Mouse (Mus musculus) adrenal gland (tissue): Measurements from ENCODE around the gene Fbn1.

Experiments used
- intact Hi-C: fragments of 180-260 bp; cut with DNase I; formaldehyde crosslinking; loops from one replicate; pipeline ENCODE4 v1.15.1; 2025

Fbn1 gene

GRCm38 (mm10) chr2:125459087-125459486 is 48.7 kb downstream of the Fbn1 start:
- intact Hi-C loops: no loop called here

DNA sequence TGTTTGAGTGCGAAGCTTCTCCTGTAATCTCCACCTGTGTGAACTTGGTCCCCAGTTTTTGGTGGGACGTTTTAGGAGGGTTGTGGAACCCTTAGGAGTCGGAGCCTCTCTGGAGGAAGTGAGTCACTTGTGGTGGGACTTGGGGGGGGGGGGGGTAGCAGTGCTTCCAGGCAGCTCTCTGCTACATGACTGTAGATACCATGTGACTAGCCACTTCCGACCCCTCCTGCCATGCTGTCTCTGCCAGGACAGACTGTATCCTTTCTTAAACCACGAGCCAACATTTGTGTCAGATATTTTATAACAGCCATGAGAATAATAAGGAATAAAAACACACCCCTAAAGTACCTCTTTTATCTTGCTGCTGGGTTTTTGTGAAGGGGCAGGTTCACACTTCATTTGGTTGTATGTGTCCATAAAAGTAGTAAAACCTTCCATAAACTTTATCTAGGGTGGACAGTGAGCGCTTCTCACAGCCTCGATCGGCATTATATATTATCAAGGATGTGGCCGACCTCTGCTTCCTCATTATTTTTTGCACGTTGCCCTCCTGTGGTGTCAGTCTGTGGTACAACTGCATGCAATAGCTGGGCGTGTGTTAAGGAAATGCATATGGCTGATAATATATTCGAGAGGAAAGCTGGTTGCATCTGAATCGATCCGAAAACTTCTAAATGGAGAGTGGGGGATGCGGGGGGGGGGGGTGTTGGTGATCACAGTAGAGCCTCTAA is 51.6 kb downstream of the Fbn1 start:
- intact Hi-C loops: no loop called here

- intact Hi-C loops: no loop called here
Observed at GRCm38 (mm10) chr2:125454781-125455180, 53.0 kb downstream of the Fbn1 start.

GRCm38 (mm10) chr2:125452369-125453097 is 55.3 kb downstream of the Fbn1 start:
- intact Hi-C loops: no loop called here

DNA sequence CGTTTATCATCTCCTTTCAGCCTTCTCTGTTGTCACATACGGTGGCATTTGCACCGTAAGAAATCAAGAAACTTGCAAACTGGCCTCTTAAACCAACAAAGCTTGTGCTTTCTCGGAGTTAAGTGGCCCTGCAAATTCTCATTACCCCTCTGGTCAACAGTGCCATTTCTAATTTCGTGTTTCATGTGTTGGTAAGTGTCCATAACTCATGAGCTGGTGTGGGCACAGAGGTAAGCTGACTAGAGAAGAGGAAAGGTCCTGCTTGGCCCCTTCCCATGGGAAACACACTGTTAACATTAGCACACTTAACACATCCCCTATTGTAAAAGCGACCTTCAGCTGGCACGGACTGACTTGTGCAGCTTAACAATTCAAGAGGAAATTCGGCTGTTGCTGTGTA is 58.4 kb downstream of the Fbn1 start:
- intact Hi-C loops: no loop called here

GRCm38 (mm10) chr2:125448881-125449280 is 58.9 kb downstream of the Fbn1 start:
- intact Hi-C loops: no loop called here

GRCm38 (mm10) chr2:125447274-125447898 is 60.4 kb downstream of the Fbn1 start:
- intact Hi-C loops: no loop called here

DNA sequence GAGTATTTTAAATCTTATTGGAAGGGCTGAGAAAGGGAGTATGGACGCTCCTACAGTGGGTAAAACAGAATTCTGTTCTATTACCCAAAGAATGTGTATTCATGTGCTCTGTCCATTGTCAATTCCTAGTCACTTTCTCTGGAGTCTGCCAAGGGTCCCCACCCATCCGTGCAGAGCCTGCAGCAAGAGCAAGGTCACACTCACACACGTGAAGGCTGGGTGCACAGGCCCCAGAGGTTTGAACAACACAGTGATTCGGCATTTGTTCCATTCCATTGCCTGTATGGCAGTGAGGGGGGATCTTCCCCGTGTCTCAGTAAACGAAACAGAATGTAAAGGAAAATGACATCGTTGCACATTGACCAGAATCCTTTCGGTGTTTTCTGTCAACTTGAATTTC is 69.4 kb downstream of the Fbn1 start:
- intact Hi-C loops: no loop called here

DNA sequence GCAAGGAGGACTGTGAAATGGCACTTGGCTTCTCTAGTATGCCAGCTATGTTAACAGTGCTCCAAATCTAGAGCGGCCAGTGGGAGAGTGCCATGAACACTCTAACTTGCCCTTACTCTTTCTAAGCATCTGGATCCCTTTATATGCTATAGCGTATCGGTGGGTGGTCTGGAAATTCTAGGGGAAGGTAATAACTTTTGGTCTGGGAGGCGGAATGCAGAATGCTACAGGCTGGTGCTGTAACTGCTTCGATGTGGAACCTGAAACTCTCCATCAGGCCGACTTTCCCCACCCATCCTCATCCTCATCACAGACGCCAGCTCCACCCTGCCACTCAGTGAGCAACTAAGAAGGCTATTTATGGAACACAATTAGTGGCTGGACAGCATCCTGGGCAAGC is 71.6 kb downstream of the Fbn1 start:
- intact Hi-C loops: no loop called here

DNA sequence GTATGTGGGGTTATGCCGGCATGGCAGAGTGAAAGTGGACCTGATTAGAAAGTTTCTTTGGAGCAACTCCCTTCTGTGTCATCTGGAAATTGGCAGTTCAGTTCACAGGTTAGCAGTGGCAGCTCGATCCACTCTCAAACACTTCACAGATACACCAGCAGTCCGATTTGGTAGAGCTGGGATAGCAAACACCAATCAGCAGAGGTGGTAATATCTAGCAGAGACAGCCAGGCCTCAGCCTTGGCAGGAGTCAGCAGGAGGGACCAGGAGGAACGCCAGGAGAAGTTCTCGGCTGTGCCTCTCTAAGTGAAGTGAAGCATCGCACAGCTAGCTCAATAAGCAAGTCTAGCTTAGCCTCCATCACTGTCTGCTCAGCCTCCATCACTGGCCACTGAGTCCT is 74.3 kb downstream of the Fbn1 start:
- intact Hi-C loops: no loop called here

- intact Hi-C loops: no loop called here
Observed at GRCm38 (mm10) chr2:125431491-125431890, 76.3 kb downstream of the Fbn1 start.

DNA sequence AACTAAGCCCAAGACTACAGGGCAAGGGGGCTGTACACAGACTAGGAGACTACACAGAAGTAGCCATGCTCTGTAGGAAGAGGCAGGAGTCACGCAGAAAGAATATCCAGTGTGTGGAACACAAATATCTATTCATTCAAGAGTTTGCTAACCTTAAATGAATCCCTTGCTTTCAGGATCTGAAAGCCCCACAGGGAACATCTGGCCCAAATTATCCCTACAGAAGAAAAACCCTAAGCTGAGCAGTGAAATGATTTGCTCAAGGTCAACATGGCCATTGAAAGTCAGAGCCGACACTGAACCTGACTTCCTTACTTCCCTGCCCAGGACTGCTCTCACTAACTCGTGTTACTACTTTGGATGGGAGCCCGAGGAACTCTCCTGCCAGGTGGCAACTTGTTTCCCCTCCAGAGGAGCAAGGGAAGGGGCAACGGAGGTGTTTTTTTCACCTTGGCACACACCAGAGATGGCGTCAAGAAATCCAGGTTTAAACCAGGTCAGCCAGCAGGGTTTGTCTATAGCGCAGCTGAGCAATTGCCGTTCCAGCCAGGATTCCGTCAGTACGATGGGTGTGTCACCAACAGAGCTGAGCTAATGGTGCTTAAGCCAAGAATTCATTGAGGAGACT is 78.9 kb downstream of the Fbn1 start:
- intact Hi-C loops: no loop called here

GRCm38 (mm10) chr2:125420604-125421003 is 87.2 kb downstream of the Fbn1 start:
- intact Hi-C loops: no loop called here

- intact Hi-C loops: no loop called here
Observed at GRCm38 (mm10) chr2:125419681-125420080, 88.1 kb downstream of the Fbn1 start.

DNA sequence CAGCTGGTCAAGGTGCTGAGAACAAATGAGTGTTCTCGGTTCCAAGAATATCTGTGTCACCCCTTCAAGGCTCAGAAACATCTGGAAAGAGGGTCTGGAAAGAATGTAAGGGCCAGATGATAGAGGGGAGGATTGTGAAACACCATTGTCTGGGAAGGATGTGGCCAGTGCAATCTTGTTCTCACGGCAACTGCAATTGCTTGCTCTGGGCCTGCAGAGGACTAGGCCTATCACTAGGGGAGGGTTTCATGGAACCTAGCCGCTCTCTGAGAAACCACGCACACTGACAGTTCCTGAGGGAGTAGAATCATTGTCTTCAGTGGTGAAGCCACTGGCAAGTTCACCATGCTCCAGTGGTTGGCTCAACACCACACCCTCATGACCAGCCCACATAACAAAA is 89.2 kb downstream of the Fbn1 start:
- intact Hi-C loops: no loop called here

DNA sequence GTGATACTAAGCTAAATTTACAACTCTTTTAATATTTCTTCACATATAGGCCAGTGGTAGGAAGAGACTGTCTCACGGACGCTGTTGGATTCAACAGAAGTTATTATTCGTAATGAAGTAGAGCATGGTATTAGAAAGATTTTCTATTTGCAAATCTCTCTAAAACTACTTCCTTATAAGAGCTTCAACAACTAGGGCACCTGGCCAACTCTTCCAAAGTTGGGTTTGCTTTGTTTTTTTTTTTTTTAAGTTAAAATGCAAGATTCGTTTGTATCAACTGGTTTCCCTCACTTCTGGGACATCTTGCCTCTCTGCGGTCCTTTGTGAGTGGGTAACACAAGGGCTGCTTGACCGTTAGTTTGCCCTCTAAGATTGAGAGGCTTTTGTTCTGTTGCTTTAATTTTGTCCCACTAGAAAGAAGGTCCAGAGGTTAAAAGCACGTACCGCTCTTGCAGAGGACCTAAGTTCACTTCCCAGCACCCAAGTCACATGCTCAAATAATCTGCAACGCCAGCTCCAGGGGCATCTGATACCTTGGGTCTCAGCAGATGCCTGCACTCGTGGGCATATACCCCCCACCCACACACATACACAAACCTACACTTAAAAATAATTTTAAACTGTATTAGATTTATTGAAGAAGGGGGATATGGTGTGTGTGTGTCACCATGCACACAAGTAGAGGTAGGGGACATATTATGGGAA is 91.1 kb downstream of the Fbn1 start:
- intact Hi-C loops: no loop called here

DNA sequence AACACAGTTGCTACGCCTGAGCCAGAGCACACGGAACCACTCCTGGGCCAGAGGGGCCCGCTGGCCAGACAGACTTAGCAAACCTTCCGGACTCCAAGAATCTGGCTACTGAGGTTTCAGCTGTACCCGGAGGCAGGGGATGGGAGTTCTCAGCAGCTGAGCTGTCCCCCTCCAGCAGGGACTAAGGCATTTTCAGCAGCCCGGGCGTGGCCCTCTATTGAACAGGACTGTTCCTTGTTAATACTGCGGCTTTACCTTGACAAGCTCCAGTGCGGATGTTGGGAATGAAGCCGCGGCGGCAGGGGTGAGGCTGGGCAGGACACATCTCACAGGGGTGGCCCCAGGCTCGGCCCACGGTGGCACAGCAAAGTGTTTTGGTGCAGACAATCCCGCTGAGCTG is 95.4 kb downstream of the Fbn1 start:
- intact Hi-C loops: no loop called here

GRCm38 (mm10) chr2:125411777-125412176 is 96.0 kb downstream of the Fbn1 start:
- intact Hi-C loops: no loop called here

DNA sequence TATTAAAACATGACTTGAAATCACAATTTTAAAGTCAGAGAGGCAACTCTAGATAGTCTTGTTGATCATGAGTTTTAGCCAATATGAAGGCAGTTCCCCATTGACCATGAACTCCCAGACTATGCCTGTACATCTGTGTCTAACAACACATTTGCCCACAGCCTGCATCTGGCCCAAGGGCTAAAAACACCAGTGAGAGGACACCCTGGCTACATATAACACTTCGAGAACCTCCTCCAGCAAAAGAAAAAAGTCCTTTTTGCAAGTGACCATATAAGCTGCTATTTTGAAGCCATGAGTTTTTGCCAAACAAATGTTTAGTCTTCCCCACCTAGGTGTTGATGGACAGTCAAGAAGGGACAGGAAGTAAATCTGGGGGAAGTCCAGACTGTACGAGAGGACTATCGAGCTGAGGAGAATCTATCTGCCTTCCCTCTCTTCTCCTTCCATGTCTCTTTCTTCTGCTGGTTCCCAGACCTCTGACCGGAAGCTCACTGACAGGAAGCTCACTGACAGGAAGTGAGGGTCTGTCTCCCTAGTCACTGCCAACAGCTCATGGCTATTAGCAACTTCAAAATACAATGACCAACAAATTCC is 103.2 kb downstream of the Fbn1 start:
- intact Hi-C loops: no loop called here

DNA sequence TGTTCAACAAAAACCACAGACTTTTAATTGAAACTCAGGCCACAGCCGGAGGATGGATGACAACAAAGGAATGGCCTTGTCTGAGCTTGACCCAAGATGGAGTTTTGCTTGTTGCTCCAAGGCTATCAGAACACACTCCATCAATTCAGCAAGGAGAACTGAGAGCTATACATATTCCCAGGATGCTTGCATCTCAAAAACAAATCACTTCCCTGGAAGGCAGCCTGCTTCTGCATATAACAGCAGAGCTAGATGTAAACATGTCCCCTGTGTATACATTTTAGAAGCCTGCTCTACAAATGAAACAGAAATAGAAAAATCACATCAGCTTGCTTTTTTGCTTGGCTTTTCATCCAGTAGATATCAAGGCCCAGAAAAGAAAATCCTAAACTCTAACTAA is 105.5 kb downstream of the Fbn1 start:
- intact Hi-C loops: no loop called here

GRCm38 (mm10) chr2:125400121-125400520 is 107.7 kb downstream of the Fbn1 start:
- intact Hi-C loops: no loop called here
